Mouse (Mus musculus) yolk sac, embryonic 10.5 days (tissue): ENCODE results near the gene Gtf2e1.

Experiments
- DNase-seq: peaks from one replicate; pipeline ENCODE4 v3.0.0-alpha.2; 2017; ENCODE audit warnings: low spot score

The Gtf2e1 gene

DNA sequence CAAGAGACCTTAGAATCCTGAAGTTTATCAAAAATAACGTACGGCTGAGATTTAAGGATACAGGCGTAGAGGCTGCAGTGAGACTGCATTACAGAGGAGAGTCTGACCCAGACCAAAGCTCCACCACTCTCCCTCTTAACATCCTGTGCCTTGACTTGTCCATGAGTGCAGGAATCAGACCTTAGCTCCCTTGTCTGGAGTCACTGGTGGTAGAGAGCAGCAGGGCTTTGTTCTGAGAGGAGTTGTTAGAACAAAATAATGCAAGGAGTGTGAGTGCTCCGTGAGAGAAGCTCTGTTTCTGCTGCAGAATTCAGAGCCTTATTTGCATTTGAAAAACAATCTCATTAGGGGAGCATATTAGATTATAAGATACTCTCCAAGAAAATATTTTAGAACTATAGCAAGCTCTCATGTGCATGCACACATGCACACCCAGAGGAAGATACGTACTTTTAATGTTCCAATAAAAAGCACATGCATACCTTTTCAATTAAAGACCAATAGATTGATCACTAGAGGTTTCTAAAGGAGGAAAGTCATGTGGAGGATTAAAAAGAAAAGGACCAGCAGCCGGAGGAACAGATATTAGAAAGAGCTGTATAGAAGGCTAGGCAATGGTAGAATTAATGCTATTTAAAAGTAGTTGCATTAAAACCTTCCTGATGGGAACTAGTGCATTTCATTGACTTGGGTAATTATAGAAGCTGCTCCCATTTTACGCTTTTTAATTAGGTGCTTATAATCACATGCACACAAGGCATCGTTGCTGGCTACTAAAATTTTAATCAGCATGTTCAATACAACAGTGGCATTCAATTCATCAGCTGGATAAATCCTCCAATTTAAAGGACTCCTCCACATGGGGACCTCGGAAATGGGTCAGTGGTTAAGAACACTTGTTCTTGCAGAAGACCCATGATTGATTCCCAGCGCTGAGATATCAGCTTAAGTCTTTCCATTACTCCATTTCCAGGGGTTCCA lies 61.0 kb downstream of the Gtf2e1 start:
- DNase-seq, result no peak

DNA sequence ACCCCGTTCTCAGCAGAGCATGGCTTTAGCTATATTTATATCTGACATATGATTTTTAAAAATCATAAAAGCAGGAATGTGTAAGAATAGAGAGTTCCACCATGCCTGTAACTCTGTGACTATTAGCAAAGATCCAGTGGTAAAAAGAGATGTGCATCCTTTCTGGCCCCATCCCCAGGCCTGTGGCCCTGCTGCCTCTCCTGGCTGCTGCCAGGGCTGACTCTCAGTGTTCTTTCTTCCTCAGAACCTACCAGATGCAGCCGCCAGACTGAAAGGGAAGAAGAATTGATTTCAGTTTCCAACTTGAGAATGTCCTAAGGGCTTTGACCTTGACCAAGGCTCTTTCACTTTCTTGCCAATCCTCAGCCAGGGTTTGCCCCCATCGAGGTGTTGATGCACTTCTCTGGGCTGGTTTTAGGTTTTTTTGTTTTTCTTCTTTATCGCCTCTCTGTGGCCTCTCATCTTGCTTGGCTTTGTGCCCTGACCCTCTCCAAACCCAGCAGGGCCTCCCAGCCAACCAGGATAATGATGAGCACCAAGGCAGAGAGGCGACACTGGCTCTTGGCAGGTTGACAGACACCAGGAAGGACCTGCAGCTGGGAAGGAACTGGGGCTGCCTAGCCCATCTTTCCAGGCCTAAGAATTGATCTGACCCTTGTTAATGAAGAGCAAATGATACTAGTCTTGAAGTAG lies 66.8 kb downstream of the Gtf2e1 start:
- no peak for DNase-seq

DNA sequence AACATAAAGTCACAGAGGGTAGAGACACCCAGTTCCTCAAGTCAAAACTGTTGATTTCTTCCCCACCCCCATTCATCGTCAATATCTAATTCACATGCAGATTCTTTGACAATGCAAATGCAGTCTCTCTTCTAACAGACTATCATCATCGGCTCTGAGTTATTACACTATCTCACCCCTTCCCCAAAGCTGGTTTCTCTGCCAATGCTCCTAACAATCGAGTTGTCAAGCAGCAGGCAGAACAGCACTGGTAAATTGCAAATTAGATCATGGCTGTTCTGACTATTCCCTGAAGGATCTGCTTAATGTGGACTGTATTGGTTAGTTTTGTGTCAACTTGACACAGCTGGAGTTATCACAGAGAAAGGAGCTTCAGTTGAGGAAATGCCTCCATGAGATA lies 70.0 kb downstream of the Gtf2e1 start:
- no peak for DNase-seq

DNA sequence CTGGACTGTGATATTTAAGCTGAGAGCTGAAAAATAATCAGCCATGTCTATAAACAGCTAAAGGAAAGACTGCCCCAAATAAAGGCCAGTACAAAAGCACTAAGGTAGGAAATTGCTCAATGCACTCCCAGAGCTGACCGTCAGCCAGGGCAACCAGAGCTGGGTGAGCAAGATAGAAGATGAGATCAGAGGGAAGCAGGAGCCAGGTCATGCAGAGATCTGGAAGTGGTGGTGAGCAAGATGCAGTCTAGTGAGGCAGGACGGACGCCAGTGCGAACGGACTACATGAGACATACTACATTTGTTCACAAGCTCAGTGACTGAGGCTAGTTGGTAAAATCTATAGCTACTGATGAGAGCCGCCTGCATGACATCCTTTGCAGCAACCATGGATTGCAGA lies 75.6 kb downstream of the Gtf2e1 start:
- DNase-seq, result no peak

DNA sequence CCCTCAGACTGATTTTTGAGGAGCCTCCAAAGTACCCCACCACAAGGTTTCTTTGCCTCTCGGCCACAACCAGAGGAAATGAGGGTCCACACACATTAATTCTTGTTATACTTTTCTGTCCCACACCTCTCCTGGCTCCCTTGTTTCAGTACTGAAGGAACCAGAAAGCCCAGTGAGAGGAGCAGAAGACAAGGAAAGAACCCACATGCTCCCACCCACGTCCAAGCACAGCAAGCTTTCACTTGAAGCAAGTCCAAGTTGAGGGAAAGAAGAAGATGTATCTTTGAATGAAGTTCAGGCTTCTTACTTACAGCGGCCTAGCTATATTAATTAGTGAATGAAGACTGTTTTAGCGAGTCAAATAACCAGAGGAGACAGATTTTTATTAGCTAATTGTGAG lies 76.7 kb downstream of the Gtf2e1 start:
- DNase-seq, result no peak

DNA sequence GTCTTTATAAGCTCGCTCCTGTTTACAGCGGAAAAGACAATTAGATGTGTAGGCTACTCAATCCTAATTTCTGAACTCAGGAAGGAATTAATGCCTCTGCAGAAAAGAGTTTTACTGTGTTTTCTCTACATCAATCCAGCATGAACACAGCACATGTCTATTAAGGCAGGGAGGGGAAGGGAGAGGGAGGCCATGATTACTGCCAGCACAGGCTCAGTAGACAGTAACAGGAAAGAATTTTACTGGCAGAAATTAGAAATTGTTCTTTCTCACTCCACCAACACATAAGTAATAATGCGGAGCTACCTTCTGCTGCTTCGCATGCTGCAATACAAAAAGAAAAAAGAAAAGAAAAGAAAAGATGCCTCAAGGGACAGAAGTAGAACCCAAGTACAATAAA lies 78.0 kb downstream of the Gtf2e1 start:
- no peak for DNase-seq
